Mouse (Mus musculus) thymus, postnatal 36 days (tissue): ENCODE data around the gene Aff3.

ENCODE experiments used
- DNase-seq, 2 experiments: peaks; one replicate each; pipeline ENCODE4 v3.0.0; 2022; ENCODE audit warnings: mixed read lengths in 2 of 2

The Aff3 gene

DNA sequence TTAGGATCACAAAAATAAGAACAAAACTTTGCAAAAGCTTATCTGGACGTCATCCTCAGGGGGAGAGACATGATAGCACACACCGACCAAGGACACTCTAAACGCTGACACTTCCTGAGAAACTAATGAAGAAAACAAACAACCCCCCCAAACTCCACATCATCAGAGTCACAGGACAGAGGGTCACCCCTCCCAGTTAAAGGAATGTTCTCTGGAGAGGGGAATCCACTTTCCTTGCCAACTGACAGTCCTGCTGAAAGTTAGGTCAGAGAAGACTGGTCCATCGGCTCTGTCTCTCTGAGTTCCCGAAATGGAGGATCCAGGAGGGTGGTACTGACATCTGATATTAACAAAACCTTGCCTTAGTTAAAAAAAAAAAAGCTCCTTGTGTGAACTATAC lies 403.7 kb downstream of the Aff3 start:
- DNase-seq, result no peak

DNA sequence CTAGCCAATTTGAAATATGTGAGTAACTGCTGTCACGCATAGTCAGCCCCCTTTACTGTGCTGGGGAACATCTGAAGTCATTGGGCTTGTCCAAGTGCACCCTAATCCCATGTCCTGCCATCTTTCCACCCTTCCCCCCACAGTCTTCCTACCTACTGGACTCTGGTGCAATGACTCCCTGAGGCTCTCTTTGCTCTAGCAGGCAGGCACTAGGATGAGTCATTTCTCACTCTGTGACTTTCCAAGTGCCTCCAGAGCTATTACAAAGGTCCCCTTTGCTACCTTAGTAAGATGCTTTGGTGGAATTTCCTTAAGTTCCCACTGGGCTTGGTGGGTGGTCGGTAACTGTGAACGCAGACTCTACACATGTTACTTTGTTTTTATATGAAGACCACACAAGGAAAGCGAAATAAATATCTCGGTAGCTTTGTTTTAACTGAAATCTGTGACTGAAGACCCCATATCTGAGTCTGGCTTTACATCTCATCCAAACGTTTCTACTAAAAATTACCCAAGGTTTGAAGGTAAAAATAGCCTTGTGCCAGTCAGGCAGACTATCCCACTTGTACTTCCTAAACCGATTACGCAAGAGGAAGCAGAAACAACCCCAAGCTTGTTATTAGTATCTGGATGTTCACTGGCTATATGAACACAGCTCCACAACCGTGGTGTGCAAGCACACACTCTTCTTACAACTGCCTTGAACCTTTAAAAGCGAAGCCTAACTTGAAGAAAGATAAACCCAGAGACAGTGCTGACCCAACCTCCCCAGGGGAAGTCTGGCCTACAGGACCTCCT lies 405.0 kb downstream of the Aff3 start:
- no peak for DNase-seq

DNA sequence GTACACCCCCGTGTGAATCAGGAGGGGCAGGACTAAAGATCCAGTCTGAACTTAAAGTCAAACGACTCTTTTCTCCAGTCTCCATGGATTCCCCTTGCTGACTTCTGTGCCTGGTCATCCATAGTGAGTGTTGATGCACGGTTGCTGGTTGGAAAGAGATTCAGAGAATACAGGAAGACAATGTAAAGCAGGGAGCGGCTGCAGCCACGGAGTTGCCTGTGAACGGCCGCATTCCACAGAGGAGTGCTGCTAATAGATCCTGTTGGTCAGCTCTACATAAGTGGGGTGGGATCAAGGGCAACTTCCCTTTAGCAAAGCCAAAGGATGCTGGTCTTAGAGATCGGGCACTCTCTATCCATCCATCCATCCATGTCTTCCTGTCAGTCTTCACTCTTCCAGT lies 410.3 kb downstream of the Aff3 start:
- no peak for DNase-seq

DNA sequence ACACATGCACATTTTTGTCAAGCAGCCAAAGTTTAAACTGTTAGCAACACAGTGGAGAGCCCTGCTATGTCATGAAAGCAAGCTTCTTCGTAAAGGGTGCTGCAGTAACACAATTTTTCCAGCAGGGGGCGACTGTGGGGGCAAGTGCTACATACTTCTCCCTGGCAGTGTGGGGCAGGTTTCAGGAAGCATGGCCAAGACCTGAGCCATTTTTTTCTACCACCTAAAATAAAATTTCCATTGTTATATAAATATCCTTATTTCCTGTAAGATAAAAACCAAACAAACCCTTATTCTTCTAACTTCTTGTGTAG lies 412.0 kb downstream of the Aff3 start:
- DNase-seq, result peak; percentile 41 to 45

DNA sequence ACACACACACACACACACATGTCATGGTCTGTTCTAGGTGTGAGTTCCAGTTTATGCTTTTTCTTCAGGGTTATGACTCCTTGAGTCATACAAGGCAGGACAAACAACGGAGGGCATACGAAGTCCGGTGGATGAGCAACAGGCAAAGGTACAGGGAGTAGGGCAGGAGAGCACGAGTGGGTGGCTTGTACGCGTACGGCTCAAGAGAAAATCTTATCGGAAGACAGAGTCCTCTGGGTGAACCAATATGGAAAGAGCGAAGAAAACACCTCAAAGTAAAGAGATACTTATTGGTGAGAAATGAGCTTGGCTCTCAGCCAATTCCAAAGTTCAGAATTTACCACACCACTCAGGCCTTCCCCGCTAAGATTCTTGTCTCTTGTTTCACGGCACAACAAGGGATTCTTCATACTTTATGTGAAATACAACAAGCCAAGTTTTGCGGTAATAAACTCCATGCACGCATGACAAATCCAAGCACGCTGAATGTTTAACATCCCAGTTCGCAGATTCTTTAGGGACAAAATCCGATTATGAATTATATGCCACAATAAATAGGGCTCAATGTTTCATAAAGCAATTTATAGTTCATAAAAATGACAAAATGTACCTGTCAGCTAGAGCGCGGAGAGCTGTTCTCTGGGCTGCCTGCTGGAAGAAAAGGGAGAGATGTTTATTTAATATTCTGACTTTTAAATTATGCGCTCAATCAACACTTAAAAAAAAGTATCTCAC lies 412.6 kb downstream of the Aff3 start:
- no peak for DNase-seq

DNA sequence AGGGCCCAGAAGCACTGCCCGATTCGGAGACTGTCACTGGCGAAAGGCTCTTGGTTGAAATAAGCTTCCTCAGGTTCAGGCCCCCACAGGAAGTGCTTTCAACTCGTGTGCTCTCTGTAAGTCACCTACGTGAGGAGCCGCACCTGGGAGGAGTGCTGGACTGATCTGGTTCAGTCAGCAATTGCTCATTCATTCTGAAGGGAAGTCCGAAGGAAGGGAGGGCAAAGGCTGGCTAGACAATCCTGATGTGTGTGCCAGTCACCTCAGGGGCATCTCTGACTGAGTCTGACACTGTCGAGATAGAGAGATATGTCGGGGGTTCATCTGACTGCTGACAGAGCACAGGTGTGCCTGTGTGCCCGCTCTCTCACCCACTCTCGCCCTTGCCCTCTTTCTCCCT lies 413.3 kb downstream of the Aff3 start:
- DNase-seq, result no peak

DNA sequence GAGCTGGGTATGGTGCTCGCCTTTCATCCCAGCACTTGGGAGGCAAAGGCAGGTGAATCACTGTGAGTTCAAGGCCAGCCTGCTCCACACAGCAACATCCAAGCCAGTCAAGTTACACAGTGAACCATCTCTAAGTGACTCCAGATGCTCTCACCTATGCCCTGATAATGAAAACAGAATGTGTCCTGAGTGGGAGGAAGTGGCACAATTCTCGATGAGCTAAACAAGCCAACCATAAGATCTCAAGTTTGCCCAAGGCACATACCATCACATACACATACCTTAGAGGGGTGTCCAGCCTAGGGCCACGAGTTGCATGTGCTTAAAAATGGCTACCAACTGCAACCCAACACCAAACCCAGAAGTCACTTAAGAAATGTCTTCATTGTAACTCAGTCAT lies 414.5 kb downstream of the Aff3 start:
- no peak for DNase-seq

DNA sequence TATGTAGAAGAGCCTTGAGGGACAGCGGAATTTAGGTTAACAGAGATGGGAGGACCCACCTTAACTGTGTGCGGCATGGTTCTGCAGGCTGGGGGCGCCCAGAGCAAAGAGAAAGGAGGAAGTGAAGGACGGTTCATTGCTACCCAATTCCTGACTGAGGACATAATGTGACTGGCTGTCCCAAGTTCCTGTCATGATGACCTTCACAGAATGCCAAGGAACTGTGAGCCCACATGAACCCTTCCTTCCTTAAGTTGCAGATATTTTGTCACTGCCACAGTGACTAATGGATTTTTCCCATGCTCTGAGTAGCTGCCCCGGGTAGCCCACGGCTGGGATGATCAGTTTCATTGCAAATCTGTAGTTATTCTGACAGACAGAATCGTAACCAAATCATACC lies 415.2 kb downstream of the Aff3 start:
- DNase-seq, result no peak

DNA sequence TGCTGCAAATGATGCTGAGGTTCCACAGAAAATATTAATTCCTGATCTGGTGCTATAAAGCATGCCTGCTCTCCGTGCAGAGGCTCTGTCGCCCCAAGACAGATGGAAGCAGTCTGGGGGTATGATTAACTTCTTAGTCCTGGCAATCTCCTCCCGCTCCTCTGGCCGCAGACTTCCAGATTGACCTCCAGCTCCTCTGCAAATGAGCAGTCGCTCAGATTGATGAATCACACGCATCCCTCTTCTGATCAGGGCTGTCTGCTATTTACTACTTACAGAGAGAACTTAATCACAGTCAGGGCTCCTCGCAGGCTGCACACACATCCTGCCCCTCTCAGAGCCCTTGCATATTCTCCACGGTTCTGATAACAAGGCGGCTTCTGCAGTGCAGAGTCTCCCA lies 416.7 kb downstream of the Aff3 start:
- DNase-seq, result no peak

DNA sequence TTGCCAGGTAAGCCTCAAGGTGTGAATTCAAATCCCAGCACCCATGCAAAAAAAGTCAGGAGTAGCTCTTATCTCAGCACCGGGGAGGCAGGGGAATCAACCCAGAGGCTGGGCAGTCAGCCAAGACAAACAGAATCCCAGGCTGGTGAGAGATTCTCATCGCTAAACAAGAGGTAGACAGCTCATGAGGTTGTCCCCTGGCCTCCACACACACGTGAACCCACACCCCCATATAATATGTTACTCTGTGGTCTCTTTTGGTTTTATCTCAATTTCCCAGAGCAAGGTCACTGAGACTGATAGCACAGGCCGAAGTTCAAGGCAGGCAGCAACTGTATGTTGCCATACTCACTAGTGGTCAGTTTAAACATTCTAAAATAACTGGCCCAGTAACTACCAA lies 422.2 kb downstream of the Aff3 start:
- no peak for DNase-seq

DNA sequence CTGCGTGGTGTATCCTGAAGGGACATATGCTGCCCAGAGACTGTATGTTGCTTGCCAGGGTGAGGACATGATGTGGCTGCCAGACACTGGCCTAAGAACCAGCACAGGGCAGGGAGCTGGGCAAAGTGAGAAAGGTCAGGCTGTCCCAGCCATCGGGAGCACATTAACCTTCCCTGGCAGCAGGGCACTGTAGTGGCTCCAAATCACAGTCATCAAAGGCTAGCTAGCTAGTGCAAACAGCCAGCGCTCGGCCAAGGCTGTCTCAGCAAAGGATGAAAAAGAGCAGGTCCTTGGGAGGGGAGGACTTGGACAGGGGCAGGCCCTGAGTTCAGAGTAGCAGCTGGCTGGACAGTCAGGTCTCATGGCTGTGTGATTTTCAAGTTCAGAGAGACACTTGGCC lies 423.0 kb downstream of the Aff3 start:
- no peak for DNase-seq

DNA sequence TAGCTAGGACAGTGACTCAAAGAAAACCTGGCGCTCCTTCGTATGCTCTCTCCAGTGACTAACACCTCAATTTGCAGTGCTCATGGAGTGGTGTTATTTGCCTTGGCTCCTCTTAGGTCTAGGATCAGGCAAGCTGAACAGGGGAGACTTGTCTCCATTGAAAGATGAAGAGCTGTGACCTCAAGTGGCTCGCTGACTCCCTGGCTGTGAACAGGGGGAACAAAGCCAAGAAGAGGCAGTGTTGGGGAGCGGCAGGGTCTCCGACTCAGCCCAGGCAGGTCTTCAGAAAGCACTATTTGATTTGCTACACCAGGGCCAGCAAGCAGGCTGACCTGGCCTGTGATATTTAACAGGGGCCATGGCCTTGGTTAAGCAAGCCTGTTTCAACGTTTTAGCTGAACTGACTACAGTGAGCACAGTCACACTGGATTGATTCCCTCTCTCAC lies 423.5 kb downstream of the Aff3 start:
- DNase-seq, result no peak

DNA sequence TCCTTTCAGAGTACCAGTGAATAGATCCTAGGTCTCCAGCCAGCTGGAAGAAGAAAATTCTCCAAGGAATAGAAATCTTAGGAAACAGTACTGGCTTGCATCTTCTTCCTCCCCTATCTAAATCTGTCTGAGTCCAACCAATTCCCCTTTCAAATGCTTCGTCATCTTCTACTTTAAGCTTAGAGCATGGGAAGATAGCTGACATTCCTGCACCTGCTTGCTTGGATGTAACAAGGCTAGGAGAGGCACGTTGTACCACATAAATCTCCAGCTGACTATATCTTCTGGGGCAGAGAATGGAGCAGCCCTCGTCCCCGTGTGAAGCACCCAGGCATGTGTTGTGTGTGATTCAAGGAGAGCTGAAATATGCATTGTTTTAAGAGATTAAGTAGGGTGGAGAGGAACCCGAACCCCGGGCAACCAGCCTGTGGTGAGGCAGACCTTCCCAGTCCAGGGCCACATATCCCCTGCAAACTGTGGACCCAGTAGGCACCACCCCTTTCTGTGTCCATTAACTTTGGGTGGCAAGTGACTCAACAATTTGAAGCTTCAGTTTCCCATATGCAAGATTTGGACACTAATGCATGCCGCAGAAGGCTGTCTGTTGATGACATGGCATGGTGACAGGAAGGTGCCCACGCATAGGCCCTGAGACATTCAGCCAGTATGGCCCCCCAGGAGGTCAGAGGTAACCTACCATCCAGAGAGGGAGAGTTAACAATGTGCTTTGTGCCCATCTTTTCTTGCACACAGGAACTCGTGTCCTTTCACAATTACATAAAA lies 424.1 kb downstream of the Aff3 start:
- DNase-seq, result no peak

DNA sequence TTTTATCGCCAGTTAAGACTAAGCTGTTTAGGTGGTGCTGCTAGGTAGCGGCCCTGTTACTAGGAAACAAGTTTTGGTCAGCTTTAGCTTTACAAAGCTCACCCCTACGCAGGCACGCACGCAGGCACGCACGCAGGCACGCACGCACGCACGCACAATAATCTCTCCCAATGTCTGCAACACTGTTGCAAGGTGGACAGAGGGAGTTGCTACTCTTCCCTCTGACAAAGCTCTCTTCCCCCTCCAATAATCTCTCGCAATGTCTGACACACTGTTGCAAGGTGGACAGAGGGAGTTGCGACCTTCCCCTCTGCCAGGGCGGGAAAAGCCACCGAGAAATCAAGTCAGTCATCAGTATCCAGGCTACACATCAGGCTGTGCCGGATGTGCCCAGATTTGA lies 425.2 kb downstream of the Aff3 start:
- no peak for DNase-seq

DNA sequence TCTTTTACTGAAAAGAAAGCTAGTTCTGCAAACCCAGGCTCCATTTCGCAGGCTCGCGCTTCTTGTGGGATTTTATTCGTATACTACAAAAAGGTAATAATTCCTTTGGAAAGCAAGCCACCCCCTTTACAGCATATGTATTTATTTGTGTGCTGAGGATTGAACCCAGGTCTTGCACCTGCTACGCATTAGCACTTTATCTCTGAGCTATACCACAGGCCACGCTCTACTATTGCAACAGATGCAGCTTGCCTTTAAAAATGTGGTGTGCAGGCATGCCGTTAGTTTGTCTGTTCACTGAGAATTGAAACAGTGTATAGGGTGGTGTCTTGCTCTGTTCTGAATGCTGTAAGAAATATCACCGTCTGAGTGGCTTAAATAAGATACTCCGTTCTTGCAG lies 426.9 kb downstream of the Aff3 start:
- DNase-seq, result no peak

DNA sequence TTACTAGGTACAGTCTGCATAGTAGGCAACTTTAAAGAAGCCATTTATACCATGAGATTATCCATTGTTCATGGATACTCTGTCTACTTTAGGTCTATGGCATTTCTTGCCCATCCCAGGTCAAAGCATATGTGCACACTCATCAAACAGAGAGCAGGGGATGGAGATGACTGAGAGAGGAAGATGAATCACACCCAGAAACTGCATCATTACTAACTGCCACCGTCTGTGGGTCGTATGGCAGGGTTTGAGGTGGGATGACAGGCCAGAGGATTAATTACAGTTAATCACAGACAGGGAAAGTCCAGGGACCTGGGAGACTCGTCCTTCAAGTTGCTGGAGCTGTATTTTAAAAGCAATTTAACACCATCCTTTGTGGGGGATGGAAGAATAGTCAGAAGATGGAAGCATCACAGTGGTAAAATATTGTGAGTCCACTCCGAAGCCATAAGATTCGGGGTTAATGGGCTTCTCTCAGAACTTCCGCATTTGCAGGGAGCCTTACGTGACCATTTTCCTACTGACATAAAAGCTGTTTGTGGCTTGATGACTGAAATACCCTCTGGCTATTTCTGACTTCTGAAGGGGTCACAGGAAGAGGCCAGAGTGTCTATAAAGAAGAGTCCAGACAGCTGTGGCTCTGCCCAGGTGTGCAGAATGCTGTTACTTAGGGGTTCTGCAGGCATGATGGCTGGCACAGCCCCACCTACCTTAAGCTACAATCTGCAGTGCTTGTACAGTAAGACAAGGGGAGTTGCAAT lies 427.5 kb downstream of the Aff3 start:
- no peak for DNase-seq

DNA sequence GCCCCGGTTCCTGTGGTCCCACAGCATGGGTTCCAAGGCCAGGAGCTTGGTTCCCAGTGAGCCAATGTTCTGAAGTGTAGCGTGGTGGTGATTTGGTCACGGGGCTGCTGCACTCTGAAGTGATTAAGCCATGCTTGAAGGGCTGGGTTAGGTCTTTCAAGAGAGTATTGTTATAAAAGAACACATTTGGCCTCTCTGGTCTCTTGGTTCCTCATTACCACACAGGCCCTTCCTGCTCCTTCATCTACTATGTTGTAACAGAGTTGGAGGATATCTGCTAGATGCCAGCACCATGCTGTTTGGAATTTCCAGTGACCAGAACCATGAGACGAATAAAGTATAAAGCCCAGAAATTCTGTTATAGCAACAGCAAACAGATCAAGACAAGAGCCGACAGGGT lies 431.6 kb downstream of the Aff3 start:
- DNase-seq, result no peak

DNA sequence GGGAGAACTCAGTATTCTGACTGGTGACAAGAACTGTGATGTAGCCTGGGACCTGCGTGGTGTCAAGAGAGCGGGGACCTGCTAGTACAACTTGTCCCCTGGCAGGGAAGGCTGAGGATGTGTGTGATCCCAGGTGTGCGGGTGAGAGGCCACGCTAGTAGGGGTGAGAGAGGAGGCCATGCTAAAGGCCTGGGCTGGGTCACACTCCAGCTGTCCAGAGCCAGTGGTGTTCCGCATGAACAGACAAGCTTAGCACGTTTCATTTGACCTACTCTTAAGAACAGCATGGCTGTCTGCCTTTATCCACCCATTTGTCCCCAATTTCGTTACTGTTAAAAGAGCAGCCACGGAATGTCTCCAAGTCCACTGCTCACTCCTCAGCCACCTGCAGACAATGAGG lies 434.7 kb downstream of the Aff3 start:
- no peak for DNase-seq

DNA sequence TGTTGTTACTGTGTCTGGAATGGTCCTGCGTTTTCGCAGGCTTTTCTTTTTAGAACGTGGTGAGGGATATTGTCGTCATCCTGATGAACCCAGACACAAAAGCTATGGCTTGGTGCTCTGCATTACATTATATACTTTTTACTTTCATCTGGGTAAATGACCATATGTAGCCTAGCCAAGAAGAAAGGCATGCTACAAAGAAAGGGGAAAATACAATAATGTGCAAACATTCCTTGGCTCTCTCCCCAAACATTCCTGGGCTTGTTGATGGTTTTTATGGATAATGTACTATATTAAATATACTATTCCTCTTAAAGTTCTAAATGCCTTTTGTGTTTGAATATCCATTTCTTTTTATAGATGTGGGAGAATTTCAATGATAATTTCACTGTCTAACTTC lies 435.9 kb downstream of the Aff3 start:
- no peak for DNase-seq

DNA sequence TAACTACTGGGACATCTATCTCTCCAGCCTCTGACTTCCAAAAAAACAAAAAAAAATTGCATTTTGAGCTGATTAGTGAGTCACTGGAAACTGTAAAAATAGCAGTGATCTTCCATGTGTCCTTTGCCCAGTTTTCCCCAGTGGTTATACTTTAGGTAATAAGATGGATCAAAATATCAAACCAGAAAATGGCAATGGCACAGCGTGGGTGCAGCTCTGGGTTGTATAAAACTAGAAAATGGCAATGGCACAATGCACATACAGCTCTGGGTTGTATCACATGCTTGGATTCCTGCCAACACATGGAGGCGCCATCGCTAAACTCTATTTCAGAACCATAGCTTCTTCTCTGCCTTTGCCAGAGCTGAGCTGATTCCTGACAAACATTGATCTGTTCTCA lies 439.6 kb downstream of the Aff3 start:
- no peak for DNase-seq

DNA sequence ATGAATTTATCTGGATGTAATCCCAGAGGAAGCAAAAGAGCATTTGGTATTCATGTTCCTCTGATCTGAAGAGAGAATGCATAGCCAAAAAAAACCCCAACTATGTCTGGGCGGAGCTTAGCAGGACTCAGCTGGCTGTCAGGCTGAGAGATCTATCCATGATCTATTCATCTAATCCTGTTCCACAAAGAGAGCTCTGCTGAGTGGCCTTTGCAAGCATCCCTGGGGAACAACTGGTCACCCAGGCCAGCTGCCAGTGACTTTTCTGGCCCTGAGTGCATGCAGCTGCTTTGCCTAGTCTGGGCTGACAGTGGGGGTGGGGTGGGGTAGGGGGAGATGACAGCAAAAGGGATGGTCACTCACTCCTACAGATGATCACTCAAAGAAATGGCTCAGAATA lies 442.6 kb downstream of the Aff3 start:
- no peak for DNase-seq

DNA sequence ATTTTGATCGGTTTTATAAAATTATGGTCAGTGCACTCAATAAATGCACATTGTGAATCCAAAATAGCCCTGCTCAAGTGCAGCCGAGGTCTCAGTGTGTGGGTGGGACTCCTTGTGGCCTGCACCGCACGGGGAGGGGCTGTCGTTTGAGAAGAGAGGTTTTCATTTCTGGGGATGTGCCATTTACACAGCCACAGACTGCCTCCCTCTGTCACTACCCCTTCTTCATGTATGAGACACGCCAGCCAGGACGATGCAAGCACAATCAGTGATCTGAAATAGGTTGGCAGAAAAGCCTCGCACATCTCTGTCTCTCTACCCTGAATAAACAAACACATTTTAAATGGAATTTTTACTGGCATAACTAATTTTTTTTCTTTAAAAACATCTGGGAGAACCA lies 443.3 kb downstream of the Aff3 start:
- DNase-seq, result no peak
